Mouse (Mus musculus) C2C12 (cell line): ENCODE results near the gene Psd.

Source experiments
- CEBPB ChIP-seq: IDR thresholded peaks from one replicate; pipeline ENCODE4 v1.6.1; 2011; ENCODE audit warnings: low read depth, mild to moderate bottlenecking, control low read depth, moderate library complexity
- CTCF ChIP-seq: IDR thresholded peaks from one replicate; pipeline ENCODE4 v1.5.1; 2011; ENCODE audit not compliant: control insufficient read depth, insufficient read depth, insufficient read length
- FOSL1 ChIP-seq: IDR thresholded peaks from one replicate; pipeline ENCODE4 v1.8.0; 2011; ENCODE audit warnings: mild to moderate bottlenecking, low read length; ENCODE audit not compliant: poor library complexity, insufficient read depth, severe bottlenecking
- MAX ChIP-seq: IDR thresholded peaks from one replicate; pipeline ENCODE4 v1.6.1; 2011; ENCODE audit warnings: mild to moderate bottlenecking, control low read depth
- USF1 ChIP-seq: IDR thresholded peaks from one replicate; pipeline ENCODE4 v1.6.1; 2011; ENCODE audit warnings: low read depth, mild to moderate bottlenecking, control low read depth, moderate library complexity

DNA sequence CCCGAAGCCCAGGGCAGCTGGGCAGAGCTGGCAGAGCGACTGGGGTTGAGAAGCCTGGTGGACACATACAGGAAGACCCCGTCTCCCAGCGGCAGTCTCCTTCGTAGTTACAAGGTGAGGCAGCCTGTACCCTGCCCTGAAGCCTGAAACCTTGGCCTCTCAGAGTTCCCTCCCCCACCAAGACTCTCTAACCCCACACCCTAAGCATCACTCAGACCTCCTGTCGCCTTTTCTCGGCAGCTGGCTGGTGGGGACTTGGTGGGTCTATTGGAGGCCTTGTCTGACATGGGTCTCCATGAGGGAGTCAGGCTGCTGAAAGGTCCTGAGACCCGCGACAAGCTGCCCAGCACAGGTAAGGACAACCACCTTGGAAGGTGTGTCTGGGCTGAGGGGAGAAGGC is 15.6 kb downstream of the Psd start:
- no peak for TF ChIP-seq CEBPB
- no peak for TF ChIP-seq USF1
- no peak for TF ChIP-seq CTCF
- no peak for TF ChIP-seq MAX
- no peak for TF ChIP-seq FOSL1
